Mouse (Mus musculus) heart, postnatal 4 days (tissue): Measurements from ENCODE around the gene Crygs. TPM values are rescaled to one million over a fixed set of nuclear protein-coding genes. Genes with fewer than 3 reads are reported as not detected.
"Not testable (repeated sequence)": the region's sequence is repeated elsewhere in the genome, so short reads cannot be mapped to it uniquely, and the experiment has no call there.

Source experiments
- DNase-seq: peaks from one replicate; pipeline ENCODE4 v3.0.0; 2021
- total RNA-seq, 2 experiments: library from RNA; stranded (reverse); gene quantifications; 2 replicates each; pipeline ENCODE4 v1.2.3; 2021

The Crygs gene
- total RNA-seq, 2 experiments from 2014 or later: not detected

- no peak for DNase-seq
Measured at GRCm38 (mm10) chr16:22782686-22783085, 28.7 kb downstream of the Crygs start.

GRCm38 (mm10) chr16:22779228-22779835 lies 32.0 kb downstream of the Crygs start:
- no peak for DNase-seq

- DNase-seq: not testable (repeated sequence)
Measured at GRCm38 (mm10) chr16:22778296-22778695, 33.1 kb downstream of the Crygs start.

- no peak for DNase-seq
Measured at GRCm38 (mm10) chr16:22775471-22775985, 35.8 kb downstream of the Crygs start.

GRCm38 (mm10) chr16:22768661-22769060 lies 42.7 kb downstream of the Crygs start:
- DNase-seq: no peak

- DNase-seq: no peak
Measured at GRCm38 (mm10) chr16:22767405-22767804, 44.0 kb downstream of the Crygs start.

- DNase-seq: peak; percentile 34
Measured at GRCm38 (mm10) chr16:22766738-22767211, 44.6 kb downstream of the Crygs start.

GRCm38 (mm10) chr16:22765531-22765930 lies 45.8 kb downstream of the Crygs start:
- DNase-seq: no peak

Other genes starting within 250 kb of the Crygs start
- gene Dgkg, start 154.4 kb downstream of the Crygs start, total RNA-seq: under 1 TPM; 0.71 to 0.72 TPM
- 10 to 100 TPM in 1 of 2 experiments, 1 to 10 TPM in 1; 9.9 to 11.7 TPM for gene Tbccd1, start 46.1 kb upstream of the Crygs start, total RNA-seq
- 10 to 100 TPM; 68.4 to 69.1 TPM for gene Dnajb11, start 46.3 kb upstream of the Crygs start, total RNA-seq
- 1 to 10 TPM; 8.6 to 9.8 TPM for gene Ahsg, start 79.7 kb upstream of the Crygs start, total RNA-seq
- gene Fetub, start 106.8 kb upstream of the Crygs start, total RNA-seq: not detected
- gene Hrg, start 139.5 kb upstream of the Crygs start, total RNA-seq: not detected
- not detected for gene Kng2, start 217.9 kb upstream of the Crygs start, total RNA-seq
- under 1 TPM; 0.18 to 0.45 TPM for gene Kng1, start 246.3 kb upstream of the Crygs start, total RNA-seq